Mouse (Mus musculus): ENCODE measurements around the gene Xpo1. TPM values are rescaled to one million over a fixed set of nuclear protein-coding genes. Genes with fewer than 3 reads are reported as not detected.
A peak's percentile ranks its signal among the peaks of the same experiment; 100 is the strongest.

The Xpo1 gene
- 148 and 161 TPM in 2 replicates for polyA plus RNA-seq (2014; fragmentation: Nextera tagmentation; extraction: Ambion mirVana)

DNA sequence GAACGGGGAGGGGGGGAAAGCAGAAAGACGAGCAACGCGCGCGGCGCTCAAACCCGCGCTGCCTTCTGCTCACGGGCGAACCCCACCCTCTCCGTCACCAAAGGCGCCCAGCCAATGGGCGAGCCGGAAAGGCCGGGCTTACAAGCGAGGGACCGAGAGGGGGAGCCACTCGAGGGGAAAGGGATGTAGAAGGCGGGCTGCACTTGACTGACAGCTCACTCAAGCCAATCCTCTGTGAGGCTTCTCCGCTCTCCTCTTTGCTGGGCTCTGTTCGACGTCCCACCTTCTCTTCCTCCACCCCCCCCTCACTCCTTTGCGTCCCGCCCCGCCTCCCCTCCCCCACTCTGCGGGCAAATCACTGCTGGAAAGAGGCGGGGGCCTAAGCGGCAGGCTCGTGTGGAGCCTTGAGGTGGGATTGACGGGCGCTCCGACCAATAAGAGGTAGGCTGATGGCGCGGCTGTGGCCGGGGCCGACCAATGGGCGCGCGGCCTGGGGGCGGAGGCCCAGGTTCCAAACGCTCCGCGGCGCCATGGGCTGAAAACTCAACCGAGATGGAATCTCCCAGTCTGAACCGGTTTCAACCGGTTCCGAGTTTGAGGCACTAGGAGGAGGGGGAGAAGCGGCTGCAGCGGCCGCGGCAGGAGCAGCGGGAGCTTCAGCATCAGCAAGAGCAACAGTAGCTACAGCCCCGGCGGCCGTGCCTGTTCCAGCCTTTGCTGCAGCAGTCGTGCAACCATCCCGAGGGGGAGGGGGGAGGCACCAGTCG is at the start of gene Xpo1:
Gene Xpo1 (plus strand): TSS at position 615 of the 767 bp plus-strand sequence.
- Histone ChIP-seq H3K27me3 (ENCODE audit: control insufficient read depth, insufficient read depth, low read length) (no peaks in the 10 kb centered on the region), H3K4me1 (replicated peaks; ENCODE audit: control insufficient read depth, insufficient read depth, low read length) (0 out of 2 replicates have a peak, but pooled peaks cover 2% of the 10 kb centered on the region), H3K9me3 (ENCODE audit: control insufficient read depth, low read length) (no peaks in the 10 kb centered on the region), H3K4me2 (replicated peaks; ENCODE audit: low read depth, low read length) (peak within 1 kb of the TSS; percentile 81), H3K9ac (ENCODE audit: low read depth, low read length) (peak within 1 kb of the TSS; percentile 97), H3K4me3 (ENCODE audit: low read depth, low read length) (peak within 1 kb of the TSS; percentile 84), H3K27ac (ENCODE audit: low read depth, low read length) (peak within 1 kb of the TSS; percentile 99), H3K36me3 (ENCODE audit: control insufficient read depth, insufficient read depth, low read length) (no peaks in the 10 kb centered on the region)
- DNase-seq (ENCODE audit: low spot score) (peak; percentile 100), ATAC-seq (ENCODE audit: low FRiP score) (peak; percentile 99)
- under 1% methylated on average over 54 of the region's 60 CpGs for WGBS

GRCm38 (mm10) chr11:23209717-23210116 is 46.1 kb upstream of the Xpo1 start:
- DNase-seq (ENCODE audit: low spot score): no peak
- Histone ChIP-seq H3K27me3 (ENCODE audit: control insufficient read depth, insufficient read depth, low read length) (no peaks in the 10 kb centered on the region), H3K4me1 (replicated peaks; ENCODE audit: control insufficient read depth, insufficient read depth, low read length) (no peaks in the 10 kb centered on the region), H3K9me3 (ENCODE audit: control insufficient read depth, low read length) (no peaks in the 10 kb centered on the region), H3K36me3 (ENCODE audit: control insufficient read depth, insufficient read depth, low read length) (no peaks in the 10 kb centered on the region), H3K4me2 (replicated peaks; ENCODE audit: low read depth, low read length) (no peak overlapping the region), H3K4me3 (ENCODE audit: low read depth, low read length) (no peak overlapping the region), H3K27ac (ENCODE audit: low read depth, low read length) (no peak overlapping the region), H3K9ac (ENCODE audit: low read depth, low read length) (no peak overlapping the region)
- WGBS: 90% methylated on average over 7 of the region's 7 CpGs
- no peak for ATAC-seq (ENCODE audit: low FRiP score)

DNA sequence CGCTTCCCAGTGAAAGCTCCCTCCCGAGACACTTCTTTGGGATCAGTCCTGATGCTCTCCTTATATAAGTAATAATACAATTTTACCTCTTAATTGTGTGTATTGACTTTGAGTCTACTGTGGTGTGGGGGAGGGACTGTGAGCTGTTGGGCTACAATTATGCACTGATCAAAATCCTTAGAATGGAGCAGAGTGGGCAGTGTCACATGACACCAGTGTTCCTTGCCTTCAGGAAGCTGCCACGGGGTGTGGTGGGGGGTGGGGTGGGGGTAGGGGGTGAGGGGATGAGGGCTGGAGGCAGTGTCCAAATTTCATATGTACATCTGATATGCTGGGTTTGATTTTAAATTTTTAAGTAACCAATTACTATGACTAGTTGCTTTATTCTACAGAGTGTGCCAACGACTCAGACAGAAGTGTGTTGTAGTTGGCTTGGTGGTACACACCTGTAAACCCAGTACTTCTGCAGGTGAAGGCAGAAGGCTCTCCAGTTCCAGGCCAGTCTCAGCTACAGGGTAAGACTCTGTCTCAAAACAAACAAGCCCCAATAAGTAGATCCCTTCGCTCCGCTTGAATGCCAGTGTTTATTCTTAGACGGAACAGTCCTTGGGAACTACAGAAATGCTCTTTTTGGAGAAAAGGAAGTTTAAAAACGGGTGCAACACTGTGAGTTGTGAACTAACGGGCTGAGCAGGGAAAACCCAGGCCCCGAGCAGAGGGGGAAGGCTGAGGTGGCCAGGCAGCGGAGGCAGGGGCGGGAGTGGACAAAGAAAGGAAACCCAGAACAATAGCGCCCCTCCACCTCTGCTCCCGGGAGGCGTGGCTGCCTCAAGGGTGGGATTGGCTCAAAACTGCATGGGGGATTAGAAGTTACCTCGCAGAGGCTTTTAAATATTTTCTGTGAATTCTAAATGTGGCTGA is 45.0 kb upstream of the Xpo1 start:
- ATAC-seq (ENCODE audit: low FRiP score) (peak; percentile 92), DNase-seq (ENCODE audit: low spot score) (peak; percentile 79)
- Histone ChIP-seq H3K27ac (ENCODE audit: low read depth, low read length) (peak overlapping the region; percentile 70), H3K9ac (ENCODE audit: low read depth, low read length) (peak overlapping the region; percentile 46), H3K27me3 (ENCODE audit: control insufficient read depth, insufficient read depth, low read length) (no peaks in the 10 kb centered on the region), H3K4me1 (replicated peaks; ENCODE audit: control insufficient read depth, insufficient read depth, low read length) (no peaks in the 10 kb centered on the region), H3K36me3 (ENCODE audit: control insufficient read depth, insufficient read depth, low read length) (no peaks in the 10 kb centered on the region), H3K9me3 (ENCODE audit: control insufficient read depth, low read length) (no peaks in the 10 kb centered on the region), H3K4me3 (ENCODE audit: low read depth, low read length) (0 out of 2 replicates have a peak overlapping the region, but pooled peaks have one; percentile 12), H3K4me2 (replicated peaks; ENCODE audit: low read depth, low read length) (peak overlapping the region; percentile 28)
- WGBS: 13% methylated on average over 16 of the region's 16 CpGs

DNA sequence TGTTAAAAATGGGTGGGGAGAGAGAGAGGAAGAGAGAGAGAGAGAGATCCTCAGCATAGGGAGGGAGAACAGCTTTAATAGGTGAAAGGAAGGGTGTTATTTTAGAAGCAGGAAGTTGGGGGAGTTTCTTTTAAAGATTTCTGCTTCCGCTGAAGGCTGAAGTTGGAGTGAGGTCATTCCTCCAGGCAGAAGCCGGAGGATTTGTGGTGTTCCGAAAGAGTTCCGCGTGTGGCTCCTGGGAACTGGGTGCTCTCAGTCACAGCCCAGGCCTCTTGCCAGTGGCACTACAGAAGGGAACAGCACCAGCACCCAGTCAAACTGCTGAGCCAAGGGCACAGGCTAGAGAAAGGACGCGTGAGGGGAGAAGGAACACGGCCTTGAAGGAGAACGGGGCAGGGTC is 38.4 kb upstream of the Xpo1 start:
- 97% methylated on average over 9 of the region's 9 CpGs for WGBS
- no peak overlapping the region for H3K4me2 ChIP-seq (replicated peaks; ENCODE audit: low read depth, low read length)

DNA sequence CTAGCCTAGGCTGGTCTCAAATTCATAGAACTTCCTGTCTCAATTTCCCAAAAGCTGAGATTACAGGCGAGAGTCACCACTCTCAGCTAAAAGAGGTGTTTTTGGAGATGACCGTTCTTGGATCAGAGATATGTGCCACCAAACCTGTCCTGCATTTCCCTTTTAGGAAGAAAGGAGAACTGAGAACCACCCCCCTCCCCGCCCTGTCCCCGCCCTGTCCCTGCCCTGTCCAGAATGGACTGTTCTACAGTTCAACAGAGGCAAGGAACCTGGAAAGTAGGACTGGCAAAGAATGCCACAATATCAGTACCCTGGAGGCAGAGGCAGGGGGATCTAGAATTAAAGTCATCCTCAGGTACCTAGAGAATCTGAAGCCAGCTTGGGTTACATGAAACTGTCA is 19.8 kb upstream of the Xpo1 start:
- 90% methylated on average over 4 of the region's 4 CpGs for WGBS
- H3K4me2 ChIP-seq (replicated peaks; ENCODE audit: low read depth, low read length): no peak overlapping the region
- no peak overlapping the region for H3K4me3 ChIP-seq (ENCODE audit: low read depth, low read length)
- no peaks in the 10 kb centered on the region for H3K36me3 ChIP-seq (ENCODE audit: control insufficient read depth, insufficient read depth, low read length)
- H3K4me1 ChIP-seq (replicated peaks; ENCODE audit: control insufficient read depth, insufficient read depth, low read length): no peaks in the 10 kb centered on the region
- no peak for ATAC-seq (ENCODE audit: low FRiP score)
- H3K9ac ChIP-seq (ENCODE audit: low read depth, low read length): no peak overlapping the region
- H3K27me3 ChIP-seq (ENCODE audit: control insufficient read depth, insufficient read depth, low read length): no peaks in the 10 kb centered on the region
- no peak for DNase-seq (ENCODE audit: low spot score)
- H3K27ac ChIP-seq (ENCODE audit: low read depth, low read length): no peak overlapping the region
- no peaks in the 10 kb centered on the region for H3K9me3 ChIP-seq (ENCODE audit: control insufficient read depth, low read length)

More for the DNA sequence above, 38.4 kb upstream of the Xpo1 start:
- ATAC-seq (ENCODE audit: low FRiP score) (no peak), DNase-seq (ENCODE audit: low spot score) (no peak)
- Histone ChIP-seq H3K27ac (ENCODE audit: low read depth, low read length) (no peak overlapping the region), H3K27me3 (ENCODE audit: control insufficient read depth, insufficient read depth, low read length) (no peaks in the 10 kb centered on the region), H3K9me3 (ENCODE audit: control insufficient read depth, low read length) (no peaks in the 10 kb centered on the region), H3K9ac (ENCODE audit: low read depth, low read length) (no peak overlapping the region), H3K4me1 (replicated peaks; ENCODE audit: control insufficient read depth, insufficient read depth, low read length) (no peaks in the 10 kb centered on the region), H3K4me3 (ENCODE audit: low read depth, low read length) (no peak overlapping the region), H3K36me3 (ENCODE audit: control insufficient read depth, insufficient read depth, low read length) (no peaks in the 10 kb centered on the region)

DNA sequence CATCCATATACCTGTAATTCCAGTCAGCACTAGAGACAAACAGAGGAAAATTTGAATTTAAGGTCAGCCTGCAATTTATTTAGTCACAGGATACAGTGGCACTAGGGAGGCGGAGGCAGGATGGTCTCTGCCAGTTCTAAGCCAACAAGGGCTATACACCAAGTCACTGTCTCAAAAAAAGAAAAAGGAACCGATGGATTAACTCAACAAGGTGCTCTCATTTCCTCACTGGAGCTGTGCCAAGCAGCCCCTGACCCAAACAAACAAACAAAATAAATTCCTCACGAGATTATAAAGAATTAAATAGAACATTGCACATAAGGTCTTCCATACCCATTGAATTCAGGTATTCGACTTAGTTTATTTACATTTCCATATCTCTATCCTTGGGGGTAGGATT is 1.9 kb upstream of the Xpo1 start:
- 94% methylated on average over 4 of the region's 4 CpGs for WGBS
- Histone ChIP-seq H3K4me3 (ENCODE audit: low read depth, low read length) (no peak overlapping the region), H3K27ac (ENCODE audit: low read depth, low read length) (no peak overlapping the region), H3K36me3 (ENCODE audit: control insufficient read depth, insufficient read depth, low read length) (no peaks in the 10 kb centered on the region), H3K4me1 (replicated peaks; ENCODE audit: control insufficient read depth, insufficient read depth, low read length) (no peaks in the 10 kb centered on the region), H3K27me3 (ENCODE audit: control insufficient read depth, insufficient read depth, low read length) (no peaks in the 10 kb centered on the region), H3K4me2 (replicated peaks; ENCODE audit: low read depth, low read length) (no peak overlapping the region), H3K9me3 (ENCODE audit: control insufficient read depth, low read length) (no peaks in the 10 kb centered on the region), H3K9ac (ENCODE audit: low read depth, low read length) (no peak overlapping the region)
- ATAC-seq (ENCODE audit: low FRiP score): no peak
- DNase-seq (ENCODE audit: low spot score): no peak

DNA sequence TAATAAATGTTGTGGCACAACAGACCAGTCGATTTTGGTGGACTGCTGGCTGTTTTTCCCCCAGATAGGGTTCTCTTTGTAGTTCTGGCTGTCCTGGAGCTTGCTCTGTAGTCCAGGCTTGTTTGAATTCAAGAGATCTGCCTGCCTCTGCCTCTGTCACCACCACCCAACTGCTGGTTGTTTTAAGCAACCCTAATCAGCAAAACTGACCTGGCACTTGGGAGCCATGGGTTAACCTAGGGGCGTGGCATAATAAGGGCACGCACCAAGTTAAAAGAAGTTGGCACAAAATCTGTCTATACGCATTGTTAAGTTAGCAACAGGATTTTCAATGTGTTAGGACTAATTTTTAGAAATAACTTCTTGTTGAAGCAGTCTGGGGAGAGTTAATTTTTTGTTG is 1.3 kb upstream of the Xpo1 start:
- DNase-seq (ENCODE audit: low spot score): no peak
- ATAC-seq (ENCODE audit: low FRiP score): no peak
- Histone ChIP-seq H3K36me3 (ENCODE audit: control insufficient read depth, insufficient read depth, low read length) (no peaks in the 10 kb centered on the region), H3K4me1 (replicated peaks; ENCODE audit: control insufficient read depth, insufficient read depth, low read length) (0 out of 2 replicates have a peak, but pooled peaks cover 2% of the 10 kb centered on the region), H3K27ac (ENCODE audit: low read depth, low read length) (no peak overlapping the region), H3K9me3 (ENCODE audit: control insufficient read depth, low read length) (no peaks in the 10 kb centered on the region), H3K9ac (ENCODE audit: low read depth, low read length) (no peak overlapping the region), H3K4me2 (replicated peaks; ENCODE audit: low read depth, low read length) (no peak overlapping the region), H3K4me3 (ENCODE audit: low read depth, low read length) (peak overlapping the region; percentile 84; the same call in 1 of the 2 replicates), H3K27me3 (ENCODE audit: control insufficient read depth, insufficient read depth, low read length) (no peaks in the 10 kb centered on the region)
- 85% methylated on average over 4 of the region's 4 CpGs for WGBS

- DNase-seq (ENCODE audit: low spot score): no peak
- 0 out of 2 replicates have a peak, but pooled peaks cover 2% of the 10 kb centered on the region for H3K4me1 ChIP-seq (replicated peaks; ENCODE audit: control insufficient read depth, insufficient read depth, low read length)
Observed at GRCm38 (mm10) chr11:23255053-23255426, 801 bp upstream of the Xpo1 start.

More at GRCm38 (mm10) chr11:23255053-23255426, 801 bp upstream of the Xpo1 start:
- 1% methylated on average over 23 of the region's 24 CpGs for WGBS
- H3K4me3 ChIP-seq (ENCODE audit: low read depth, low read length): peak overlapping the region; percentile 84
- no peaks in the 10 kb centered on the region for H3K36me3 ChIP-seq (ENCODE audit: control insufficient read depth, insufficient read depth, low read length)
- no peak for ATAC-seq (ENCODE audit: low FRiP score)
- peak overlapping the region; percentile 89 for H3K27ac ChIP-seq (ENCODE audit: low read depth, low read length)
- H3K27me3 ChIP-seq (ENCODE audit: control insufficient read depth, insufficient read depth, low read length): no peaks in the 10 kb centered on the region
- H3K9me3 ChIP-seq (ENCODE audit: control insufficient read depth, low read length): no peaks in the 10 kb centered on the region
- H3K9ac ChIP-seq (ENCODE audit: low read depth, low read length): peak overlapping the region; percentile 71
- peak overlapping the region; percentile 56 for H3K4me2 ChIP-seq (replicated peaks; ENCODE audit: low read depth, low read length)

Data from hindbrain, embryonic 11.5 days (tissue).